21 mouse cellular contexts compared by ENCODE assay signal in the genomic region with DNA sequence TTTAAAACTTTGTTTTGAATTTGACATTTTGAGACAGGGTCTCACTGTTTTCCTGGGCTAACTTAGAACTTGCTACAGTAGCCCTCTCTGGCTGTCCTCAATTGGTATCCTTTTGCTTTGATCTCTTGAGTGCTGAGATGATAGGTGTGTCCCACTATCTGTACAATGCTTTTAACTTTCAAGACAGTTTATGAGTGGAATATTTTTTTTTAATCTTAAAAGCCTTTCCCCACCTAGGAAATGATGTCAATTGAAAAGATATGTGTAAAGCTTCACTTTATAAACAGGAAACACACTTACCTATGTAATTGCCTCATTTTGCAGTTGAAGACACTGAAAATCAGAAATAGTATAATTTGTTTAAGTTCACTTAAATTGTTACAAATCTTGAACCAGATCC. TPM values are rescaled to one million over a fixed set of nuclear protein-coding genes. Genes with fewer than 3 reads are reported as not detected.
DNase-seq lines count a peak whose midpoint lies in the region; ATAC-seq and TF ChIP-seq lines count a peak whose summit lies in the region.
"Had no signal": no experiment of that assay in that cellular context is flagged by ENCODE, and none has a peak within 500 bp of the region (broad histone marks: within the 10 kb centered on the region; RNA-seq: fewer than 3 reads in every experiment).

No protein-coding gene starts in this region.

- no peak for TF ChIP-seq CTCF in heart, adult 2 months (IDR thresholded peaks at IDR 0.05)

- H3K79me2 ChIP-seq in heart, adult 2 months (replicated peaks; ENCODE audit: control insufficient read depth, insufficient read depth, low read length), result peaks cover 3% of the 10 kb centered on the region; the same call in 1 of the 2 replicates

- DNase-seq in heart, adult 2 months, result no peak
- DNase-seq in heart, adult 9 months (ENCODE audit: low spot score in 2 of 2), result no peak
- no peak for DNase-seq in heart, postnatal 4 days
- DNase-seq in liver, embryonic 11.5 days (ENCODE audit: low spot score), result no peak
- peak; percentile 65 for DNase-seq in naive thymus-derived CD4-positive, alpha-beta T cell, adult 2 months (ENCODE audit: low read depth)
- no peak for DNase-seq in layer of hippocampus, adult 18-20 months (ENCODE audit: low spot score in 2 of 2)
- no peak for DNase-seq in kidney, postnatal 25 days
- DNase-seq: adrenal gland, adult 8-10 months; cerebellum, adult 9-11 months; gastrocnemius, postnatal 10 days; kidney, adult 18-20 months; left cerebral cortex, postnatal 4 days; lung, adult 18-20 months; lung, postnatal 14 days; thymus, postnatal 14 days had no signal

- H3K9ac ChIP-seq in heart, adult 2 months (ENCODE audit: low read depth, low read length), result no peak overlapping the region
- no peak overlapping the region for H3K9ac ChIP-seq in heart, embryonic 16.5 days (ENCODE audit: low read length)
- no peak overlapping the region for H3K9ac ChIP-seq in liver, embryonic 11.5 days (ENCODE audit: low read depth, low read length)
- H3K9ac ChIP-seq: forebrain, embryonic 12.5 days; midbrain, embryonic 13.5 days had no signal

- peaks cover 7% of the 10 kb centered on the region for H3K36me3 ChIP-seq in heart, adult 2 months (ENCODE audit: control insufficient read depth, insufficient read depth, low read length)
- no peaks in the 10 kb centered on the region for H3K36me3 ChIP-seq in heart, embryonic 16.5 days (ENCODE audit: control insufficient read depth, insufficient read depth)
- no peaks in the 10 kb centered on the region for H3K36me3 ChIP-seq in liver, embryonic 11.5 days (ENCODE audit: control insufficient read depth, insufficient read depth, low read length)
- H3K36me3 ChIP-seq: forebrain, embryonic 12.5 days; midbrain, embryonic 13.5 days had no signal

- no peaks in the 10 kb centered on the region for H3K27me3 ChIP-seq in heart, adult 2 months (ENCODE audit: control insufficient read depth, insufficient read depth, low read length)
- no peaks in the 10 kb centered on the region for H3K27me3 ChIP-seq in heart, embryonic 16.5 days (ENCODE audit: control insufficient read depth, insufficient read depth, low read length)
- no peaks in the 10 kb centered on the region for H3K27me3 ChIP-seq in liver, embryonic 11.5 days (replicated peaks; ENCODE audit: control insufficient read depth, insufficient read depth, low read length)
- H3K27me3 ChIP-seq: CH12.LX; forebrain, embryonic 12.5 days; midbrain, embryonic 13.5 days had no signal

- peak overlapping the region; percentile 53; the same call in 1 of the 2 replicates for H3K27ac ChIP-seq in heart, adult 2 months
- peak overlapping the region; percentile 71; the same call in 1 of the 2 replicates for H3K27ac ChIP-seq in heart, embryonic 16.5 days (ENCODE audit: low read length)
- no peak overlapping the region for H3K27ac ChIP-seq in liver, embryonic 11.5 days (ENCODE audit: low read depth, low read length)
- H3K27ac ChIP-seq: forebrain, embryonic 12.5 days; hindbrain, postnatal 0 days; kidney, postnatal 0 days; midbrain, embryonic 13.5 days had no signal

- no peak for TF ChIP-seq EP300 in heart, adult 2 months (IDR thresholded peaks at IDR 0.05; ENCODE audit: insufficient read depth, low read depth, low read length)

- no peak for ATAC-seq in heart, embryonic 16.5 days (replicated peaks; ENCODE audit: extremely low read depth, insufficient read depth, low FRiP score)
- ATAC-seq in liver, embryonic 11.5 days (replicated peaks; ENCODE audit: low FRiP score), result no peak
- ATAC-seq: hindbrain, postnatal 0 days; midbrain, embryonic 13.5 days had no signal

- H3K4me1 ChIP-seq in heart, adult 2 months (ENCODE audit: control insufficient read depth, insufficient read depth, low read length), result peaks cover 8% of the 10 kb centered on the region
- peaks cover 43% of the 10 kb centered on the region for H3K4me1 ChIP-seq in heart, embryonic 16.5 days (ENCODE audit: control insufficient read depth, insufficient read depth, low read length)
- H3K4me1 ChIP-seq in liver, embryonic 11.5 days (replicated peaks; ENCODE audit: control insufficient read depth, insufficient read depth, low read length), result peaks cover 51% of the 10 kb centered on the region

- no peak overlapping the region for H3K4me3 ChIP-seq in heart, adult 2 months
- H3K4me3 ChIP-seq in heart, embryonic 16.5 days (ENCODE audit: low read length), result no peak overlapping the region
- H3K4me3 ChIP-seq in liver, embryonic 11.5 days (ENCODE audit: low read depth, low read length), result no peak overlapping the region
- H3K4me3 ChIP-seq: forebrain, embryonic 12.5 days; midbrain, embryonic 13.5 days had no signal

- peak overlapping the region; percentile 73; the same call in 1 of the 2 replicates for H3K4me2 ChIP-seq in heart, embryonic 16.5 days (ENCODE audit: low read depth, low read length)
- H3K4me2 ChIP-seq in liver, embryonic 11.5 days, result peak overlapping the region; percentile 85
- H3K4me2 ChIP-seq: forebrain, embryonic 12.5 days; midbrain, embryonic 13.5 days had no signal

- no peak for TF ChIP-seq POLR2A in heart, adult 2 months (IDR thresholded peaks at IDR 0.05; ENCODE audit: insufficient read depth, low read depth, low read length)

- intact Hi-C loops in heart, adult 2 months (cut with DNase I), result no loop called here

- H3K9me3 ChIP-seq in heart, embryonic 16.5 days (replicated peaks; ENCODE audit: control insufficient read depth, low read length), result no peaks in the 10 kb centered on the region
- H3K9me3 ChIP-seq in liver, embryonic 11.5 days (ENCODE audit: control insufficient read depth, low read length), result no peaks in the 10 kb centered on the region
- H3K9me3 ChIP-seq: forebrain, embryonic 12.5 days; midbrain, embryonic 13.5 days had no signal

RNA-seq across cellular contexts. Expression of a gene that starts 26.1 kb away (rescaled TPM):
- 100 to 1,000 TPM; 212 to 253 TPM for total RNA-seq in heart, adult 2 months (2021)
- 104 and 160 TPM in 2 replicates for polyA plus RNA-seq in heart, adult 2 months (2012; rRNA removed)
- polyA plus RNA-seq in heart, embryonic 16.5 days (2015; fragmentation: Nextera tagmentation; extraction: Ambion mirVana), result 197 and 222 TPM in 2 replicates
- total RNA-seq in heart, postnatal 4 days (2021), result 100 to 1,000 TPM; 142 to 149 TPM
- 253 and 276 TPM in 2 replicates for polyA plus RNA-seq in liver, embryonic 11.5 days (2014; fragmentation: Nextera tagmentation; extraction: Ambion mirVana)
- total RNA-seq in layer of hippocampus, adult 18-20 months (2021), result 10 to 100 TPM; 64.2 to 69.7 TPM

RNA-seq across cellular contexts. Expression of a gene that starts 26.2 kb away (rescaled TPM):
- total RNA-seq in heart, adult 2 months (2021), result 10 to 100 TPM; 51.6 to 69.4 TPM
- 26.6 and 69.2 TPM in 2 replicates for polyA plus RNA-seq in heart, adult 2 months (2012; rRNA removed)
- 54.4 and 60.7 TPM in 2 replicates for polyA plus RNA-seq in heart, embryonic 16.5 days (2015; fragmentation: Nextera tagmentation; extraction: Ambion mirVana)
- 10 to 100 TPM; 75.5 to 79.0 TPM for total RNA-seq in heart, postnatal 4 days (2021)
- 55.7 and 75.0 TPM in 2 replicates for polyA plus RNA-seq in liver, embryonic 11.5 days (2014; fragmentation: Nextera tagmentation; extraction: Ambion mirVana)
- 10 to 100 TPM; 67.2 to 70.5 TPM for total RNA-seq in layer of hippocampus, adult 18-20 months (2021)
